Mouse (Mus musculus) liver, postnatal 0 days (tissue): Measurements from ENCODE around the gene Foxc1. TPM values are rescaled to one million over a fixed set of nuclear protein-coding genes. Genes with fewer than 3 reads are reported as not detected.

Experiments
- ATAC-seq: fragments of 200-750 bp; cut with Nextera tagmentation; 2 replicates; pipeline ENCODE4 v1.8.0; 2017; ENCODE audit warnings: mild to moderate bottlenecking, moderate library complexity
- DNase-seq: peaks from one replicate; pipeline ENCODE4 v3.0.0-alpha.2; 2016
- H3K27ac ChIP-seq: fragments of 300-500 bp; sonication (generic); 2 replicates; pipeline ENCODE4 v1.5.1; 2014; ENCODE audit warnings: antibody characterized with exemption, moderate library complexity, mild to moderate bottlenecking, low read depth
- H3K27me3 ChIP-seq: fragments of 300-500 bp; sonication (generic); 2 replicates; pipeline ENCODE4 v1.6.1; 2014; ENCODE audit warnings: low read length, control low read depth, mixed read lengths; ENCODE audit not compliant: insufficient read depth
- H3K36me3 ChIP-seq: fragments of 300-500 bp; sonication (generic); replicated peaks from 2 replicates; pipeline ENCODE4 v1.6.1; 2014; ENCODE audit warnings: mild to moderate bottlenecking, control low read depth, low read length, moderate library complexity, mixed read lengths; ENCODE audit not compliant: insufficient read depth
- H3K4me1 ChIP-seq: fragments of 300-500 bp; sonication (generic); 2 replicates; pipeline ENCODE4 v1.6.1; 2014; ENCODE audit warnings: antibody characterized with exemption, mild to moderate bottlenecking, control low read depth; ENCODE audit not compliant: insufficient read depth
- H3K4me2 ChIP-seq: fragments of 300-500 bp; sonication (generic); 2 replicates; pipeline ENCODE4 v1.6.1; 2014; ENCODE audit warnings: low read depth, mild to moderate bottlenecking, low read length, moderate library complexity, mixed read lengths
- H3K4me3 ChIP-seq: fragments of 300-500 bp; sonication (generic); 2 replicates; pipeline ENCODE4 v1.5.1; 2014; ENCODE audit warnings: low read depth, low read length
- H3K9ac ChIP-seq: fragments of 300-500 bp; sonication (generic); replicated peaks from 2 replicates; pipeline ENCODE4 v1.6.1; 2014; ENCODE audit warnings: mild to moderate bottlenecking, moderate library complexity
- H3K9me3 ChIP-seq: fragments of 300-500 bp; sonication (generic); 2 replicates; pipeline ENCODE4 v1.6.1; 2016; ENCODE audit warnings: mild to moderate bottlenecking, control low read depth, low read length, mixed read lengths
- CTCF ChIP-seq: sonication (generic); IDR thresholded peaks from 2 replicates; pipeline ENCODE4 v1.5.1; 2016; ENCODE audit warnings: antibody characterized with exemption, low read depth
- EP300 ChIP-seq: IDR thresholded peaks from 2 replicates; pipeline ENCODE4 v1.6.1; 2016; ENCODE audit warnings: antibody characterized with exemption, low read depth, mild to moderate bottlenecking
- WGBS: fragments of 180-500 bp; shearing (Covaris S2); extraction: QIAGEN DNeasy Blood & Tissue Kit; methylation state at CpG from one replicate; pipeline ENCODE4 v1.1.7; 2014; ENCODE audit not compliant: insufficient replicate concordance; 5-methylcytosine and 5-hydroxymethylcytosine counted together
- polyA plus RNA-seq: library from polyadenylated mRNA; unstranded; fragments of >200 nt; fragmentation: Nextera tagmentation; extraction: Ambion mirVana; gene quantifications from 2 replicates; pipeline ENCODE4 v1.2.1, GENCODE M21; 2015

Gene Foxc1
- polyA plus RNA-seq, result 0.02 TPM in 1 of 2 replicates, not detected in the other

- H3K4me1 ChIP-seq, result peaks cover 20% of the 10 kb centered on the region
- peak within 1 kb of the TSS; percentile 70 for H3K4me2 ChIP-seq
- H3K27ac ChIP-seq, result no peak within 1 kb of the TSS
- TF ChIP-seq CTCF, result no peak
- TF ChIP-seq EP300, result no peak
- H3K9ac ChIP-seq, result no peak within 1 kb of the TSS
- H3K36me3 ChIP-seq, result no peaks in the 10 kb centered on the region
- H3K27me3 ChIP-seq, result peaks cover 94% of the 10 kb centered on the region
- peak; percentile 77 for ATAC-seq
- peak within 1 kb of the TSS; percentile 51 for H3K4me3 ChIP-seq
- H3K9me3 ChIP-seq, result no peaks in the 10 kb centered on the region
- peak; percentile 66 for DNase-seq
- under 1% methylated on average over 40 of the region's 40 CpGs for WGBS
Measured at GRCm38 (mm10) chr13:31806428-31806832, at the start of gene Foxc1. Foxc1 (plus strand) TSS chr13:31806633.

GRCm38 (mm10) chr13:31760411-31760810, 46.0 kb upstream of the Foxc1 start:
- 36% methylated on average over 4 of the region's 4 CpGs for WGBS
- H3K9me3 ChIP-seq, result no peaks in the 10 kb centered on the region
- H3K4me3 ChIP-seq, result no peak overlapping the region
- no peaks in the 10 kb centered on the region for H3K27me3 ChIP-seq
- TF ChIP-seq EP300 (no peak), CTCF (no peak)
- no peaks in the 10 kb centered on the region for H3K36me3 ChIP-seq
- H3K4me2 ChIP-seq, result no peak overlapping the region
- no peak for DNase-seq
- ATAC-seq, result no peak
- no peaks in the 10 kb centered on the region for H3K4me1 ChIP-seq
- H3K9ac ChIP-seq, result no peak overlapping the region
- no peak overlapping the region for H3K27ac ChIP-seq

DNA sequence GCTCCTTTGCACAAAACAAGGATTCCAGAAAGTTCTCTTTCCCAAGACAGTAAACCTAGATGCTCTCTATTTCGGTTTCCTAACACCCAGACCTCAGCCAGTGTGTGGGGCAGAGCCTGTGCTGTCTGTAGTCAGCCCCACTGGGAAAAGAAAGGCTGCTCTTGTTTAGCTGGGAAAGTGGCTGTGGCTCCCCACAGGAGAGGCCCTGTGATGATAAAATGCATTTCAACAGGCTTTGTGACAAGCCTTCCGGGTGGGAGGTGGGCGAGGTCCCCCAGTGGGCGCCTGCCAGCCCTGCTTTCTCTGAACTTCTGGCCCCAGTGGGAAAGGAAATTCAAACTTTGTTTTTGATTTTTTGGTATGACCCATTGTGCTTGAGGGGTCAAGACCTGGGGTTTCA, 45.4 kb upstream of the Foxc1 start:
- WGBS, result 76% methylated on average over 4 of the region's 4 CpGs
- no peak for ATAC-seq
- no peaks in the 10 kb centered on the region for H3K4me1 ChIP-seq

DNA sequence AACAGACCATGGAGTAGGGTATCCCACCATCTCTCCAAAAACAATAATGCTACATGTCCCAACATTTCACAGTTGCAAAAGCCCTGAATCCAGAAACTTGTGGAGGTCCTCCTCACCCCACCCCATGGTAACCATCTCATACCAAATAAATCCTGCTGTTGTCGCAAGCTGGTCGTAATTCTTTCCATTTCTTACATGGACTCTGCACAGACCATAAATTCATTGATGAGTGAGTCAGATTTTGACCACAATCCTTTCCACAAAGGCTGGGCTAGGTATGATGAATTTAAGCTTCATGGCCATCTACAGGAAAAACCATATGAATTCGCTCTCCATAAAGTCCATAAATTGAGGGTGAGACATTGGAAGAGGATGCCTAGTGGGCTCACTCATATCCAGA, 42.0 kb upstream of the Foxc1 start:
- WGBS, result 83% methylated on average over 3 of the region's 3 CpGs
- no peak for DNase-seq
- Histone ChIP-seq H3K36me3 (no peaks in the 10 kb centered on the region), H3K4me1 (no peaks in the 10 kb centered on the region), H3K4me2 (no peak overlapping the region), H3K27me3 (no peaks in the 10 kb centered on the region), H3K27ac (no peak overlapping the region), H3K9me3 (no peaks in the 10 kb centered on the region), H3K4me3 (no peak overlapping the region), H3K9ac (no peak overlapping the region)
- no peak for ATAC-seq
- no peak for TF ChIP-seq EP300
- TF ChIP-seq CTCF, result no peak

More for the DNA sequence above, 45.4 kb upstream of the Foxc1 start:
- no peak for DNase-seq
- no peak overlapping the region for H3K27ac ChIP-seq
- no peak overlapping the region for H3K4me2 ChIP-seq
- no peaks in the 10 kb centered on the region for H3K27me3 ChIP-seq
- TF ChIP-seq EP300, result no peak
- no peak for TF ChIP-seq CTCF
- no peaks in the 10 kb centered on the region for H3K36me3 ChIP-seq
- H3K4me3 ChIP-seq, result no peak overlapping the region
- H3K9ac ChIP-seq, result no peak overlapping the region
- H3K9me3 ChIP-seq, result no peaks in the 10 kb centered on the region

- DNase-seq, result no peak
- 73% methylated on average over 2 of the region's 2 CpGs for WGBS
- ATAC-seq, result no peak
- no peak overlapping the region for H3K4me3 ChIP-seq
- H3K4me1 ChIP-seq, result no peaks in the 10 kb centered on the region
- H3K9me3 ChIP-seq, result no peaks in the 10 kb centered on the region
- H3K27ac ChIP-seq, result no peak overlapping the region
- no peaks in the 10 kb centered on the region for H3K36me3 ChIP-seq
- H3K4me2 ChIP-seq, result no peak overlapping the region
- TF ChIP-seq CTCF (no peak), EP300 (no peak)
- H3K27me3 ChIP-seq, result no peaks in the 10 kb centered on the region
- H3K9ac ChIP-seq, result no peak overlapping the region
Measured at GRCm38 (mm10) chr13:31765564-31765963, 40.9 kb upstream of the Foxc1 start.

DNA sequence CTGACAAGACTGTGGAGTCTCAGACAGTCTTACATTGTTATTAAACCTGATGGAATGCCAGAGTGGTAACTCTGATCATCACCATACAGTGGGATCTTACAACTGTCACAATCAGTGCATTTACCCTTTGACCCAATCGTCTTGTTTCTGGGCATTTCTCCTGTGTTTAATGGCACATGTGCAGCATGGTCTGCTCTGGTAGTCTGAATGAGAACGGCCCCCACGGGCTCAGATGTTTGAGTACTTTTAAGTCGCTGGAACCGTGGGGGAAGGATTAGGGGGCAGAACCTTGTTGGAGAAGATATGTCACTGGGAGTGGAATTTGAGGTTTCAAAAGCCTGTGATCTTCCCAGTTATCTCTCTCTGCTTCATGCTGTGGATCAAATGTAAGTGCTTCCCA, 33.6 kb upstream of the Foxc1 start:
- Histone ChIP-seq H3K27ac (no peak overlapping the region), H3K4me1 (0 out of 2 replicates have a peak, but pooled peaks cover 3% of the 10 kb centered on the region), H3K36me3 (no peaks in the 10 kb centered on the region), H3K4me3 (no peak overlapping the region), H3K27me3 (no peaks in the 10 kb centered on the region), H3K9me3 (no peaks in the 10 kb centered on the region), H3K4me2 (no peak overlapping the region), H3K9ac (no peak overlapping the region)
- ATAC-seq, result no peak
- WGBS, result 76% methylated on average over 5 of the region's 5 CpGs
- no peak for DNase-seq
- TF ChIP-seq EP300, result no peak
- TF ChIP-seq CTCF, result no peak

DNA sequence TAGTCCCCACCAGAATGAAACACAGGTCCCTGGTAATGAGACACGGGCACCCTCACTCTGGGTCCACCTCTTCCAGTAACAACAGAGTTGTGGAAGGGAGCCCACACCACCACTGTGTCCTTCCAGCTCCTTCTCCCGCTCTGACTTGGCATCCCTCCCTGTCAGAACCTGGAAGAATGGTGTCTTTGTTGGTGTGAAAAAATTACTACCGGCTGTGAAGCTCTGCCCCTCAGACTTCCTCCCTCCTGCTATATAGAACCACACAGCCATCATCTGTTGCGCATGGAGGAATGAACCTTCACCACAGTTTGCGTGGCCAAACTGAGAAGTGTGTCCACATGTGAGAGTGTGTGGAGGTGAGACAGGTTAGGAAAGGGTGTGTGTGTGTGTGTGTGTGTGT, 30.7 kb upstream of the Foxc1 start:
- Histone ChIP-seq H3K4me3 (no peak overlapping the region), H3K9me3 (no peaks in the 10 kb centered on the region), H3K27ac (no peak overlapping the region), H3K36me3 (no peaks in the 10 kb centered on the region), H3K4me2 (no peak overlapping the region), H3K9ac (no peak overlapping the region), H3K27me3 (no peaks in the 10 kb centered on the region), H3K4me1 (0 out of 2 replicates have a peak, but pooled peaks cover 6% of the 10 kb centered on the region)
- TF ChIP-seq EP300 (no peak), CTCF (no peak)
- ATAC-seq (no peak), DNase-seq (no peak)
- 67% methylated on average over 5 of the region's 5 CpGs for WGBS
